Mouse (Mus musculus) forebrain, embryonic 12.5 days (tissue): ENCODE results near the gene Carmil2. TPM values are rescaled to one million over a fixed set of nuclear protein-coding genes. Genes with fewer than 3 reads are reported as not detected.

ENCODE experiments used
- ATAC-seq: fragments of 200-750 bp; cut with Nextera tagmentation; 2 replicates; pipeline ENCODE4 v1.8.0; 2017; ENCODE audit warnings: moderate TSS enrichment; ENCODE audit not compliant: low FRiP score
- H3K27ac ChIP-seq: fragments of 300-500 bp; sonication (generic); 2 replicates; pipeline ENCODE4 v1.5.1; 2016; ENCODE audit warnings: mild to moderate bottlenecking
- H3K27me3 ChIP-seq: fragments of 300-500 bp; sonication (generic); 2 replicates; pipeline ENCODE4 v1.6.1; 2016; ENCODE audit warnings: mild to moderate bottlenecking
- H3K36me3 ChIP-seq: fragments of 300-500 bp; sonication (generic); replicated peaks from 2 replicates; pipeline ENCODE4 v1.6.1; 2016; ENCODE audit warnings: mild to moderate bottlenecking
- H3K4me1 ChIP-seq: fragments of 300-500 bp; sonication (generic); 2 replicates; pipeline ENCODE4 v1.6.1; 2016
- H3K4me2 ChIP-seq: fragments of 300-500 bp; sonication (generic); 2 replicates; pipeline ENCODE4 v1.6.1; 2016; ENCODE audit warnings: mild to moderate bottlenecking, moderate library complexity
- H3K4me3 ChIP-seq: fragments of 300-500 bp; sonication (generic); replicated peaks from 2 replicates; pipeline ENCODE4 v1.5.1; 2016; ENCODE audit warnings: mild to moderate bottlenecking
- H3K9ac ChIP-seq: fragments of 300-500 bp; sonication (generic); 2 replicates; pipeline ENCODE4 v1.6.1; 2016; ENCODE audit warnings: mild to moderate bottlenecking
- H3K9me3 ChIP-seq: fragments of 300-500 bp; sonication (generic); 2 replicates; pipeline ENCODE4 v1.6.1; 2016
- WGBS: fragments of 180-500 bp; shearing (Covaris S2); methylation state at CpG from one replicate; pipeline ENCODE4 v1.1.7; 2016; 5-methylcytosine and 5-hydroxymethylcytosine counted together
- polyA plus RNA-seq: library from polyadenylated mRNA; unstranded; fragments of >200 nt; fragmentation: Nextera tagmentation; extraction: Ambion mirVana; gene quantifications from 2 replicates; pipeline ENCODE4 v1.2.1, GENCODE M21; 2016

Carmil2 gene
- 4.9 and 5.2 TPM in 2 replicates for polyA plus RNA-seq

- H3K4me3 ChIP-seq = no peak within 1 kb of the TSS
- H3K27me3 ChIP-seq = no peaks in the 10 kb centered on the region
- ATAC-seq = no peak
- no peak within 1 kb of the TSS for H3K27ac ChIP-seq
- H3K9me3 ChIP-seq = no peaks in the 10 kb centered on the region
- H3K4me1 ChIP-seq = no peaks in the 10 kb centered on the region
- peaks cover 35% of the 10 kb centered on the region for H3K36me3 ChIP-seq
- peak within 1 kb of the TSS; percentile 13; the same call in 1 of the 2 replicates for H3K4me2 ChIP-seq
- no peak within 1 kb of the TSS for H3K9ac ChIP-seq
- 11% methylated on average over 26 of the region's 26 CpGs for WGBS
Observed at GRCm38 (mm10) chr8:105685796-105686308, at the start of gene Carmil2. Gene Carmil2 (plus strand): TSS chr8:105686274.

- 0 out of 2 replicates have a peak, but pooled peaks cover 3% of the 10 kb centered on the region for H3K36me3 ChIP-seq
- no peaks in the 10 kb centered on the region for H3K9me3 ChIP-seq
- H3K27ac ChIP-seq = peak within 1 kb of the TSS; percentile 100
- under 1% methylated on average over 60 of the region's 63 CpGs for WGBS
- H3K27me3 ChIP-seq = no peaks in the 10 kb centered on the region
- peak within 1 kb of the TSS; percentile 98 for H3K9ac ChIP-seq
- peak within 1 kb of the TSS; percentile 90 for H3K4me3 ChIP-seq
- H3K4me1 ChIP-seq = peaks cover 25% of the 10 kb centered on the region
- ATAC-seq = peak; percentile 45
- peak within 1 kb of the TSS; percentile 88 for H3K4me2 ChIP-seq
Observed at GRCm38 (mm10) chr8:105636963-105637510, 49.0 kb upstream of the Carmil2 start, which contains the start of gene Agrp. Gene Agrp (minus strand): TSS chr8:105637393.

- H3K36me3 ChIP-seq = 0 out of 2 replicates have a peak, but pooled peaks cover 3% of the 10 kb centered on the region
- WGBS = under 1% methylated on average over 11 of the region's 11 CpGs
Observed at GRCm38 (mm10) chr8:105637601-105638041, 48.5 kb upstream of the Carmil2 start.

GRCm38 (mm10) chr8:105638510-105638909 is 47.6 kb upstream of the Carmil2 start:
- no peak overlapping the region for H3K27ac ChIP-seq
- peaks cover 5% of the 10 kb centered on the region for H3K36me3 ChIP-seq
- peak overlapping the region; percentile 45 for H3K9ac ChIP-seq
- peak overlapping the region; percentile 88 for H3K4me2 ChIP-seq
- H3K27me3 ChIP-seq = no peaks in the 10 kb centered on the region
- H3K4me3 ChIP-seq = peak overlapping the region; percentile 90; the same call in 1 of the 2 replicates
- no peak for ATAC-seq
- H3K9me3 ChIP-seq = no peaks in the 10 kb centered on the region
- WGBS = 93% methylated on average over 4 of the region's 4 CpGs
- H3K4me1 ChIP-seq = peaks cover 25% of the 10 kb centered on the region

More at GRCm38 (mm10) chr8:105637601-105638041, 48.5 kb upstream of the Carmil2 start:
- peak overlapping the region; percentile 90 for H3K4me3 ChIP-seq
- H3K27ac ChIP-seq = peak overlapping the region; percentile 100
- H3K9me3 ChIP-seq = no peaks in the 10 kb centered on the region
- peak overlapping the region; percentile 88 for H3K4me2 ChIP-seq
- peak overlapping the region; percentile 98 for H3K9ac ChIP-seq
- no peaks in the 10 kb centered on the region for H3K27me3 ChIP-seq
- peaks cover 25% of the 10 kb centered on the region for H3K4me1 ChIP-seq
- no peak for ATAC-seq

GRCm38 (mm10) chr8:105639835-105640234 is 46.2 kb upstream of the Carmil2 start:
- Histone ChIP-seq H3K36me3 (peaks cover 16% of the 10 kb centered on the region), H3K27me3 (no peaks in the 10 kb centered on the region), H3K9ac (no peak overlapping the region), H3K4me1 (peaks cover 24% of the 10 kb centered on the region), H3K4me3 (no peak overlapping the region), H3K4me2 (no peak overlapping the region), H3K9me3 (no peaks in the 10 kb centered on the region), H3K27ac (no peak overlapping the region)
- WGBS = 93% methylated on average over 1 of the region's 1 CpGs
- ATAC-seq = no peak

- Histone ChIP-seq H3K36me3 (peaks cover 22% of the 10 kb centered on the region), H3K4me3 (no peak overlapping the region), H3K27ac (no peak overlapping the region), H3K4me2 (no peak overlapping the region), H3K4me1 (peaks cover 18% of the 10 kb centered on the region), H3K9me3 (no peaks in the 10 kb centered on the region), H3K27me3 (no peaks in the 10 kb centered on the region), H3K9ac (no peak overlapping the region)
- ATAC-seq = no peak
- 91% methylated on average over 2 of the region's 2 CpGs for WGBS
Observed at GRCm38 (mm10) chr8:105640511-105640910, 45.6 kb upstream of the Carmil2 start.

GRCm38 (mm10) chr8:105645205-105645604 is 40.9 kb upstream of the Carmil2 start:
- no peaks in the 10 kb centered on the region for H3K9me3 ChIP-seq
- H3K36me3 ChIP-seq = peaks cover 42% of the 10 kb centered on the region
- no peaks in the 10 kb centered on the region for H3K27me3 ChIP-seq

GRCm38 (mm10) chr8:105648929-105649328 is 37.1 kb upstream of the Carmil2 start:
- Histone ChIP-seq H3K4me3 (no peak overlapping the region), H3K4me2 (no peak overlapping the region), H3K27ac (no peak overlapping the region), H3K36me3 (peaks cover 52% of the 10 kb centered on the region), H3K4me1 (no peaks in the 10 kb centered on the region), H3K27me3 (no peaks in the 10 kb centered on the region), H3K9me3 (no peaks in the 10 kb centered on the region), H3K9ac (no peak overlapping the region)
- 94% methylated on average over 1 of the region's 1 CpGs for WGBS
- no peak for ATAC-seq

More at GRCm38 (mm10) chr8:105645205-105645604, 40.9 kb upstream of the Carmil2 start:
- Histone ChIP-seq H3K4me3 (no peak overlapping the region), H3K4me2 (no peak overlapping the region), H3K4me1 (no peaks in the 10 kb centered on the region), H3K9ac (no peak overlapping the region), H3K27ac (no peak overlapping the region)
- no peak for ATAC-seq
- 89% methylated on average over 1 of the region's 1 CpGs for WGBS

GRCm38 (mm10) chr8:105657641-105658040 is 28.4 kb upstream of the Carmil2 start:
- no peak overlapping the region for H3K4me3 ChIP-seq
- H3K36me3 ChIP-seq = peaks cover 22% of the 10 kb centered on the region
- no peaks in the 10 kb centered on the region for H3K4me1 ChIP-seq
- no peak overlapping the region for H3K27ac ChIP-seq
- no peaks in the 10 kb centered on the region for H3K27me3 ChIP-seq
- H3K4me2 ChIP-seq = no peak overlapping the region
- no peak overlapping the region for H3K9ac ChIP-seq
- ATAC-seq = no peak
- H3K9me3 ChIP-seq = no peaks in the 10 kb centered on the region

- no peak overlapping the region for H3K9ac ChIP-seq
- WGBS = 81% methylated on average over 3 of the region's 3 CpGs
- H3K4me1 ChIP-seq = no peaks in the 10 kb centered on the region
- no peak overlapping the region for H3K27ac ChIP-seq
- no peak overlapping the region for H3K4me3 ChIP-seq
- no peaks in the 10 kb centered on the region for H3K27me3 ChIP-seq
- H3K4me2 ChIP-seq = no peak overlapping the region
- ATAC-seq = no peak
- H3K9me3 ChIP-seq = no peaks in the 10 kb centered on the region
- H3K36me3 ChIP-seq = peaks cover 27% of the 10 kb centered on the region
Observed at GRCm38 (mm10) chr8:105661167-105661566, 24.9 kb upstream of the Carmil2 start.

GRCm38 (mm10) chr8:105677891-105678290 is 8.2 kb upstream of the Carmil2 start:
- H3K4me1 ChIP-seq = no peaks in the 10 kb centered on the region
- no peak overlapping the region for H3K9ac ChIP-seq
- ATAC-seq = no peak

GRCm38 (mm10) chr8:105685325-105685724 is 749 bp upstream of the Carmil2 start:
- 83% methylated on average over 7 of the region's 7 CpGs for whole genome bisulfite sequencing
- Histone ChIP-seq H3K9me3 (no peaks in the 10 kb centered on the region), H3K4me2 (no peak overlapping the region), H3K4me3 (no peak overlapping the region), H3K9ac (no peak overlapping the region), H3K4me1 (no peaks in the 10 kb centered on the region), H3K27me3 (no peaks in the 10 kb centered on the region), H3K36me3 (peaks cover 41% of the 10 kb centered on the region), H3K27ac (no peak overlapping the region)
- ATAC-seq = no peak

More at GRCm38 (mm10) chr8:105677891-105678290, 8.2 kb upstream of the Carmil2 start:
- WGBS = 85% methylated on average over 1 of the region's 1 CpGs
- Histone ChIP-seq H3K4me2 (no peak overlapping the region), H3K4me3 (no peak overlapping the region), H3K36me3 (peaks cover 95% of the 10 kb centered on the region), H3K27ac (no peak overlapping the region), H3K9me3 (no peaks in the 10 kb centered on the region), H3K27me3 (no peaks in the 10 kb centered on the region)

GRCm38 (mm10) chr8:105686551-105686950 is 477 bp downstream of the Carmil2 start:
- H3K27ac ChIP-seq = no peak overlapping the region
- no peaks in the 10 kb centered on the region for H3K9me3 ChIP-seq
- no peaks in the 10 kb centered on the region for H3K27me3 ChIP-seq
- 67% methylated on average over 6 of the region's 6 CpGs for WGBS
- H3K4me1 ChIP-seq = no peaks in the 10 kb centered on the region
- no peak for ATAC-seq
- H3K4me3 ChIP-seq = no peak overlapping the region
- H3K9ac ChIP-seq = no peak overlapping the region
- H3K36me3 ChIP-seq = peaks cover 28% of the 10 kb centered on the region
- no peak overlapping the region for H3K4me2 ChIP-seq
